Mouse (Mus musculus): Measurements from ENCODE around the gene Clp1.

Gene Clp1

DNA sequence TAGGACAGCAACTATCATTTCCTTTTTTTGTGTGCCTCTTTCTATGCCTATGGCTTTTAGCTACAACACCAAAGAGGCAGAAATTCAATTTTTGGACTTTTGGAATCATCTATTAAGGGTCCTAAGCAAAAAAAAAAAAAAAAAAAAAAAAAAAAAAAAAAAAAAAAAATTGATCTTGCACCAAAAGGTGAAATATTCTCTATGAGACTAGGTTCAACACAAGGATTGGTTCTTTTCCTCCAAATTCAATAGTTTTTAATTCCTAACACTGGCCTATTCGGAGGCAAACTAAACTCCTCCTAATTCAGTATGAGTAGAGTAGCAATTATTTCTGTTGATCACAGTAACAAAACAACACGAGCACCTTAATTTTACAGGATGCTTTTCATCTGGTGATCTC lies 15.3 kb downstream of the Clp1 start:
- no peak for DNase-seq

DNA sequence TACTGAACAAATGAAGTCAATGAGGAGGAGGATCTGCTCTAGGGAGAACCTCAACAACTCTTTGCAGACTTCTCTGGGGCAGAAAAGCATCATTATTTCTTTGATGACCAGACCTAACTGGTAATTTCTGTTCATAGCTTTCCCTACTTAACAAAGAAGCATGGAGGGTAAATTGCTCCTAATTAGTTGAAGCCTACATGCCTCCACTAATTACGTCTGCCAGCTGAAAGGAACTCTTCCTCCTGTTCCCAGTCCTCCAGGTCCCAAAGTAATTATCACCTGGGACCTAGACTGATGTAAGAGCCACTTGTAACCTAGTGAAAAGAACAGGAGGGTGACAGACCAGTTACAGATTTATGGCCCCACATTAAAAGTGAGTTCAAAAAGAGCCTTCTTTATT lies 19.6 kb downstream of the Clp1 start:
- no peak for DNase-seq

DNA sequence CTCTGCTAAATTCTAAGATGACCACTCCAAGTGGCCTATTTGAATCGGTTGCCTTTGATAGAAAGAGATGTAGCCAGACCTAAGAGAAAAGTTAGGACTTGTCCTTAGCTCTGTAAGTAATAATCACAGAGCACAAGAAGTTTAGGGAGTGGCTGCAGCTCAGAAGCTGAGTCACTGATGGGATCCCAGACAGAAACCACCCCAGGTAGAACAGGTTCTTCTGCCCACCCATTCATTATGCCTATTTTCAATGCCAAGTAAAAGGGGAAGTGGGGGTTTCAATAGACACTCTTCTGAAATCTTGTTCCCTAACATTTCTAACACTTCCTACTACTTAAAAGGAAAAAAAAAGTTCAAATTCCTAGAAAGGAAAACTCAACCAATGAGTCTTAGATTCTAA lies 21.9 kb downstream of the Clp1 start:
- DNase-seq, result no peak

DNA sequence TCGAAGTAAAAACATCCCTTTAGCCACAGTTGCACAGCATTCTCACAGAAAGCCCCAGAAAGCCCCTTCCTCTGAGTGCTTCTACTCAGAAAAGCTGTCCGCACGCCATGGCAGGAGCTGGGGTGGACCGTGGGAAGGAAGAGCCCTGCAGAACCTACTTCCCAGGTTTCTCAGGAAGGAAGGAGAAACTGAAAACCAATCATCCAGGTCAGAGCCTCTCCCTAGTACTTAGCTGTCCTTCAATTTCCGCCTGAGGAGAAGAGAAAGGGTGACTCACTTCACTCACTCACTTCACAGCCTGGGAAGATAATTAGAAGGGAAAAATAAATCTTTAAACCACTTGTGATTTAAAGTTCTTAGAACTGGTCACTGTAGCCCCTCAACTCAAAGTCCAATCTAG lies 22.8 kb downstream of the Clp1 start:
- no peak for DNase-seq

DNA sequence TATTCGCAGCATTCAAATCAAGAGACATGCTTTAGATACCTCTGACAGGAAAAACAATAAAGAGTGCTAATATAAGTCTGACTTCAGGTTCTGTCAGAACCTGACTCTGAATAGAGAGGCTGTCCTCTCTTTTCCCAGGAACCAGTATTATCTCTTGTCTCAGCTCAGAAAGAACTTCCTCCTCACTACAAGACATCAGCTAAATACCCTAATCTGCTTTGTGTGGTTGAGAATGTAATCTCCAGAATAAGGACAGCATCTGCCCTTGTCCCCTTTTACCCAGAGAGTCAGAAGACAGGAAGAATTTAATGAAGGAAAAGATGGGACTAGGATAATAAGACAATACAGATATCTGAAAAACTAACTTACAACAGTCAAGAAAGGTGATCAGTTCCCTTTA lies 23.7 kb downstream of the Clp1 start:
- DNase-seq, result no peak

DNA sequence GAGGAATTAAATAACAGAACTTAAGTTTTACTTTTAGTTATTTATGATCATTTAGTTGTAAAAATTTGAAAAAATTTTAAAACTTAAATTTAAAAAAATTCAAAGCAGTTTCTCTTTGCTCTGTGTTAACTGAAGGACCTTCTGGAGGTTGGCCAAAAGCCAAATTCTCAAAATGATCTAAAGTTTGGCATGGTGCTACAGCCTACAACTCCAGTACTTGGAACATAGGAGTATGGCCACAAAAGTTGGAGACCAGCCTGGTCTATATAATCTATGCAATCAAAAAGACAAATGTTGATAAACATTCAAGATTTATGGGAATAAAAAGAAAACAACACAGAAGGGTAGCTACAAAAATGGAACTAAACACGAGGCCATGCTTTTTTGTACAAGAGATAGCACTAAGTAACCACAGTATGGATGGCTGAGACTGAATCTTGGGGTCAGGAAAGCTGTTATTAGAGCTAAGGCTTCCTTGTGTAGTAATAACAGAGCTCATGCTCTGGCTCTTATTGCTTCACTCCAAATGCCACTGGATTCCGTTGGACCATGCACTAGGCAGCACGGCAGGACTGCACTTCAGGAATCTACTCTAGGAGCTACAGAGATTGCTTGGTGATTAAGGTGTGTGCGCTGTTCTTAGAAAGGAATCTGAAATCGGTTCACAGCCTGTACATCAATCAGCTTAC lies 32.0 kb downstream of the Clp1 start:
- no peak for DNase-seq

DNA sequence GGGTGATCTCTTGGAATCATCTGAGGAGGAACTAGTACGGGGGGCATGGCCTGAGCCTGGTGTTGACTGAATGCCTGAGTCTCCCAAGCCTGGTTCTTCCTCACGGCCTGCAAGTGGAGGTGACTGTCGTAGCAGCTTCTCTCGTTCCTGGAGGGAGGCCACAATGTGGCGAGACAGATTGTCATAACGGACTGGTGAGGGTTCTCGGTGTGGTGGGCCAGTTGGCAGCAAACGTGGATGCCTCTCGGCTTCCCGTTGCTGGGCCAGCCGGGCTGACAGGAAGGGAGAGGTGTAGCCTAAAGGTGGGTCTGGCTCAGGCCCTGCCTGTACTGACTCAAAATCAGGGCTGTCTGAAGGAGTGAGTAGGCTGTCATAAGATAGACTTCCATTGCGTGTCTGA lies 37.1 kb downstream of the Clp1 start:
- peak; percentile 57 to 61 for DNase-seq

DNA sequence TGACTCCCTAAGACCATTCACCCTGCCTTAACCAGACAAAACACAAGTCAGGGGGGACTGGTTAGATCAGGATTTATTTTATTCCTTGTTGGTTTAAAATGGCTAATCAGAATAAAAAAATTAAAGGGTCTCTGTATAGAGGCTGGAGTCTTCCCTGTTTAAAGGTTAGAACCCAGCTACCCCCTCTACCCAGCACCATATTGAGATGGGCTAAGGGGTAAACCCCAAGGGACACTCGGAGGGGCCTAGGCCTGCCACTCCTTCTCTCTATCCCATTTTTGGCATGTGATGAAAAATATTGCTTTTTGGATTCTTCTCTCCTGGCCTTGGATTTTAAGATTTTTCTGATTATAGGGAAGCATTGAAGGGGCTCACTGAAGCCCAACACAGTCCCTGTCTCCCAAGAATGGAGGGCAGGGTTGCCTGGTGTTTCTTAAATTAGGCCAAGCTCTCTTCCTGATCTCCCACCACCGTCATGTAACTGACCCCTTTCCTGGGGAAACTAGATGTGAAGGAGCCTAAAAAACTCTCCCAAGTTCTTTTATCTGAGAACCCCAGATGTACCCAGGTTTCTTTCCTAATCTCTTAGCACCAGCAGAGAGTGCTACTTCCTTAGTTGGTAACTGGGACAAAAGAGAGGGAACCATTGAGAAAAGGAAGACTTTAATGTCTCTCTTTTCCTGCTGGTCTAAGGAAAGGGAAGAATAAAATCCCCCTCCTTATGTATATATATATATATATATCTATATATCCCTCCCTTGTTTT lies 38.9 kb downstream of the Clp1 start:
- DNase-seq, result no peak

DNA sequence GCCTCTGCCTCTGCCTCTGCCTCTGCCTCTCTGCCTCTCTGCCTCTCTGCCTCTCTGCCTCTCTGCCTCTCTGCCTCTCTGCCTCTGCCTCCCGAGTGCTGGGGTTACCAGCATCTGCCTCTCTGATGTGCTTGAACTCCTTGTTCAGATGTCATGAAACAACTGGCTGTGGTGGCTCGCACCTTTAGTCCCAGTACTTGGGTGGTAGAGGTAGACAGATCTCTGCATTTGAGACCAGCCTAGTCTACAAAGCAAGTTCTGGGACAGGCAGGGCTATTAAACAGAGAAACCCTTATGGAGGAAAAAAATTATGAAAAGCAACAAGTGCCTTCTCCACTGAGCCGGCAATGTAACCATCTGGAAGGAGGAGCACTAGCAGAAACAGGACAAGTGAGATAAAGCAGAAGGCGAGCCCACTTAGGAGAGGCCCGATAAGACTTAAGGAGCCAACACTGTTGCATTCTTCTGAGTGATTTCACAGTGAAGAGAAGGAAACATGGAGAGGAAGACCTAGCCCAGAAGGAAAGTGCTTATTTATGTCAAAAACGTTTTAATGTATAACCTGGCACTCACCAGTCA lies 44.5 kb downstream of the Clp1 start:
- no peak for DNase-seq

DNA sequence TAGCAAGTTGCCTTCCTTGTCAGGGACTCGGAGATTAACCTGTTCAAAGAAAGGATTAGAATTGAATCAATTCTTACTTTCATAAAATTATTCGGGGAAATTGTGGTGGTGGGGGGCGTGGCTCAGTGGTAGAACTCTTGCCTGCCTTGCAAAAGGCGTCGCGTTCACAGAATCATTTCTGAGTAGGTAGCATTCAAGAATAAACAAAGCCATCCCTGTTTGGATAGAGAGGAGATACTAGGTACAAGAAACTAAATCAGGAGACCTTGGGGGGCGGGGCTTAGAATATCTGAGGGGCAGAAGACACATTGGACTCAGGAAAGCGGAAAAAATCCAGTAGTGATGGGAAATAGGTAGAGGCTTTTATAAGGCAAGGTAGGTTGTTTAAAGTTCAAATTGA lies 48.1 kb downstream of the Clp1 start, which contains the start of gene Tmx2:
Gene Tmx2, minus strand, starts transcription at position 125 of the 400 bp plus-strand sequence.
- peak in 1 of 2 experiments; percentile 35 for DNase-seq

DNA sequence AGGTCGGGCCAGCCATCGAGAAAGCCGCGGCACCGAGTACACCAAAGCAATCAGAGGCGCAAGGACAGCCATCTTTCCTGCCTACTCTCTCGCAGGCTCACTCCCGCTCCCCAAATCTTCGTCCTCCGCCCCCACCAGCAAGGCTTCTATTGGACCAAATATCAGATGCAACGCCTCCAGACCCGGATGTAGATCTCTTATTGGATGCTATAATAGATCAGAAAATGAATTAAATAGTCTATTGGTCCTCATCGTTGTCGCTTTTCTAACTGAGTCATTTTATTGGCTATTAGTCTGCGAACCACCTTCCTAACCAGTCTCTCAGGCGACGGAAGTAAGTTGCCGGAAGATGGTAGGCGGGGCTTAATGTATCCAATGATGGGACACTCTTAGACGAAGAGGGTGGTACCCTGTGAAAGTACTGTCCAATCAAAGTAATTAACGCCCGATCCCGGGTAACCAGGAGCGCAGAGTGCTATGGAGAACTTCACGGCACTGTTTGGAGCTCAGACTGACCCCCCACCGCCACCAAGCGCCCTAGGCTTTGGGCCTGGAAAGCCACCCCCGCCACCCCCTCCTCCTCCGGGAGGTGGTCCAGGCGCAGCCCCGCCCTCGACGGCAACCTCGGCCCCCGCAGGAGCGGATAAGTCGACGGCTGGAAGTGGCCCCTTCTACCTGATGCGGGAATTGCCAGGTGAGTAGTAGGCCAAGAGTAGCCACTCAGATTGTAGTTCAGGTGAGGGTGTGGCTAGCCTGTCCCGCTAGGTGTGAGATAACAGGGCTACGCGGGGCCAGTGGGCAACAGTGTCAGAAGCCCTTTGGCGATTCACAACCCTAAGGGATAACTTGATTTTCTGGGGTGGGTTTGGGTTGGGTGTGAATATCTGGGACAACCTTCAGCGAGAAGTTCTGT lies 48.9 kb downstream of the Clp1 start, which contains the start of the genes Gm28635 and Med19:
Gene Gm28635, minus strand, starts transcription at position 74 of the 913 bp plus-strand sequence.
Gene Med19, plus strand, starts transcription at position 435 of the 913 bp plus-strand sequence.
- peak; percentile 95 to 96 for DNase-seq

DNA sequence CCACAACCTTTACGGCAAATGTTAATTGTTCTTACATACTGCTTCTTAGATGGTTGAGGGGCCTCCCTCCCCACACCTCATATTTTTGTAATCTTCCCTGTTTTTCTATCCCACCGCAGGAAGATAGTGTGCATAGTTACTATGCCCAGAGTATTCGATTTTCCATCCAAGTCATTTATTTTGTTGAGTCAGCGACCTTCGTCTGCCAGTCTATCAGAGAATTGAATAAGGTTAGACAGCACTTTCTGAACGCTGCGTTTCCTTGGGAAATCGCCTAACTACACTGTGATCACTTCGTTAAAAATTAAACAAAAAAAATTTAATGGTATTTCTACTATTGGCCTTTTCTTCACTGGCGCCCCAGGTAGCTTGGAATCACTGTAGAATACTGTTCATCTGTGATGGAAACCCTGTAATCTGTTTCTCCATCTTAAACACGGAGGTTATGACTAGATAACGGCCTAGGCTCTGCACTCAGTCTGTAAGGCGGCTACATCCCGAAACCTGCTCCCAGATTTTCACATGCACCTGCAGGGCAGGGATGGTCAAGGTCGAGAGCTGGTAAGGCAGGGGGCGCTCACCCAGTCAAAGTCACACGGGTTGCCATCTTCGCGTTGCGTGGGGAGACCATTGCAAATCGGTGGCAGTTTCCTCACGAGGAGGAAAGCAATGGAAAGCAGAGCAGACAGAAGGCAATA lies 49.7 kb downstream of the Clp1 start:
- peak; percentile 18 to 80 for DNase-seq
